Mouse (Mus musculus): ENCODE data around the gene B3galnt1.

The B3galnt1 gene

DNA sequence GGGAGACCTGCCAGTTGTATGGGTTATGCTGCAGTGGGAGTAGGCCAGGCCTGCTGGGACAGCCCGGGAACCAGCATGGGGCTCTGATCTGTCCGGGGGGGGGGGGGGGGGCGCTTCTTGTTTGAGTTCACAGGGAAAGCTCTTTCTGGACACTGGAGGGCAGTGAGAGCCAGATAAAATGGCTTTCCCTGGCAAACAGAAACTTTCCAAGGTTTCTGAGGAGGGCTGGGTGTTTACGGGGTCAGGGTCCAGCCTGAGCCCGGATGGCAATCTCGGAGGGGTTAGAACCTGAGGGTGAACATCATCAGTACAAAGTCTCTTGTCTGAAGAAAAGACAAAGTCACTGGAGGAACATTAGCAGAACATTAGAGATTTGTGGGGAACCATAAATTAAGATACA lies 35.4 kb downstream of the B3galnt1 start:
- no peak for DNase-seq

DNA sequence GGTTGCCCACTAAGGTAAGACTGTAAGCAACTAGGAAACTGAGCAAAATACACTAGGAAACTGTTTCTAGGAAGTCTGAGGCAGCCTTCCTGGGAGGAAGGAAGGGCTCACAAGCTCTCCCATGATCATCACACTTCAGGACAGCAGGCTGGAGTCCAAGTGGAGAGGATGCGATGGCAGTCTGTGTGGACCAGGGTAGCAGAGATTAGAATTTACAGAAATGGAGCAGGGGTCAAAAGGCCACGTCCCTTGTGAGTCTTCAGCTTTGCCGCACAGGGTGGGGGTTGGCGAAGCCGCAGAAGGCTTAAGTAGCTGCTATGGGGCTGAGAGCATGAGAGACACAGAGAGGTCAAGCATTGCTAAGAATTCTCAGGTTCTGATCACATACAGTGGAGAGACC lies 37.1 kb downstream of the B3galnt1 start:
- no peak for DNase-seq

DNA sequence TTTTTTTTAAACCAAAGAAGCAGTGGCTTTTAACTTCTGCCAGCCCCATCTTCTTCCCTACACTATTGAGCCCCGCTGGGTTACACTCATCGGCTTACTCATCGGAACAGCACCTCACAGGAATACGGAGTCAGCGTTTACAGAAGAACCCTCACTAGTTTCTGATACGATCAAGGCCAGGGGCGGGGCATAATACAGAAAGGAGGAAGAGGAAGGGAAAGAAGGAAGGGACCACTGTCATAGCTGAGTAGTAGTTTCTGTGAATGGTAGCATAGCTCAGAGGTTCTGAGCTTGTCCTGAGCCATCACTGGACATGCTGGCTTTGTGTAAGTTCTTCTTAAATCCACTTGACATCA lies 38.8 kb downstream of the B3galnt1 start:
- no peak for DNase-seq

DNA sequence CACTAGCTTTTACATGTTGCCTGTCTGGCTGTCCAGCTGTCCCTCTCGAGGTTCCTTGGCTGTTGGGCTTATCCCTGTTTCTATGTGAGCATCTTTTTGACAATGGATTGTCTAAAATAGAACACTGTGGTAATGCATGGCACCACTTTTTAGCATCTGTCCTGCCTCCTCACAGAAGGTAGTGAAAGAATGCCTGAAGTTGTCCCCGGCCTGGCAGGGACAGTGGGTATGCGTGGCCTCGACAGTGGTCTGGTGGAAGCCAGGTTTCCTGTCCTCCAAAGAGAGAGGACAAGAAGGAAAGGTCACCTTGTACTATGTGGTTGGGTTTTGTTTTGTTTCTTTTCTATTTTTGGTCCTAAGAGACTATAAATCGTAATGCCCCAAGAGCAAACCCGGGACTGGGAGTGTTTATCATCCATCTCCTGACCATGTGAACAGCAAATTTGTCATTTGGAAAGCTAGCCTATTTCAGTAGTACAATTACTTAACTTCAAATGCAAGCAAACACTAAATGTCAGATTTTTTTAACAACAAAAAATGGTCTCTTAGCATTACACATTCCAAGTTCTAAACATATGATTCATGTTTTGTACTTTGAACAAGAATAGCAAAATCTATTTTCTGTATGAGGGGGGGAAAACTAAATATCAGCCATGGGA lies 39.3 kb downstream of the B3galnt1 start:
- DNase-seq: no peak

DNA sequence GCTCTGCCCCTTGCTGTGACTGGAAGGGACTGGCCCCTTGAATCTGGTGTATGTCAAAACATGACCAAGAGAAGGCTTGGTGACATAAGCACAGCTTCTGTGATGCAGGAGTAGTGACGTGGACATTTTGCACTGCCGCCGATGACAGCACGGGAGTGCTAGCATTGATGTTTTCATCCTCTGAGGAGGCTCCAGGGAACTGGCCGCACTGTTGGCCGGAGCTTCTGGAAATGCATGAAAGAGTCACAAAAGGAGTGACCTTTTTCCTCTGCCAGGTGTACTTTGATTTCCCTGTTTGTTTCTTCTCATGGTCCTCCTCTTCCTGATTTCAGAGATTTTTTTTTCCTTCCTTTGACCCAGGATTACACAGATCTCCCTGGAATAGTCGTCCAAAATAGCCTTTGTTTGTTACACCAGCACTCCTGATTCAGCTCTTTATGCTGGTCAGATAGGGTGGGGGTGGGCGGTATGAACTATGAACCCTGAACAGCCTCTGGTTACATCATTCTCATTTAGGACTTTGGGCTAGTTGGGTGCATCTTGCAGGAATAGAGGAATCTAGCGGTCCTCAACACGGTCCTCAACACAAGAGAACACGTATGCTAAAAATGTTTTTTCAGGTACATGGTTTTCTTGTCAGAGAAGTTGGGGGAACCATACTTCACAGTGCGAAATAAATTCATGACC lies 42.5 kb downstream of the B3galnt1 start:
- peak; percentile 44 for DNase-seq

DNA sequence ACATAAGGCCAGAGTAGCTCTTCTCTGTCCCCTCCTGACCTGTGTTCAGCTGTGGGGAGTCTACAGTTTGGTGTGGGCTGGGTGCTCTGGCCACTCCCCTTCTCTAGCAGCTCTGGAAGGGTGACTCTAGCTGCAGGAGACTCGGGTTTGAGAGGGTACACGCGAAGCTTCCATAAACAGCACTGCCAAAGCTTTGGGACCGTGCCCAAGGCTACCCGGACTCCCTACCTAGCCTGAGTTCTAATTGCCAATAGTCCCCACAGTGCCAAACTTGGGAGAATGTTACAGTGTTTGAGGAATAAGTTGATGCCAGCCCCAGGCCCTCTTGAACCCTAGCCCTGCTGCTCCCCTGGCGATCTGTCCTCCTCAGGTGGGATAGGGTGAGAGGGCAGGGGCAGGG lies 43.2 kb downstream of the B3galnt1 start:
- no peak for DNase-seq

DNA sequence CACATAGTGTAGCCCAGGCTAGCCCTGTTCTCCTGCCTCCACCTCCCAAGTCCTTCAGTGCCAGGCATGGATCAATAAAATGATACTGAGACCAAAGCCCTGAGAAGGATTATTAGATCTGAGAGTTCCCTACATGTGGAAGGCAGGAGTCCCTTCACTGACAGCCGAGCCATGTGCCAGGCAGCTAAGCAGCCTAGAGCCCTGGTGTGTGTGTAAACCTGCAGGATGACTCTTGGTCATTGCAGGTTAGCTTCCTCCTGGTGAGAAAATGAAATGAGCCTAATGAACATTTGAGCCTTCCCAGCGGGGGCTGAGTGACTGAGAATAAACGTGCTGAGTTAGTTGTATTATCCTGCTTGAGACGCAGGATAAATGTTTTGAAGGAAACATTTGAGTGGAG lies 49.2 kb downstream of the B3galnt1 start:
- DNase-seq: no peak

DNA sequence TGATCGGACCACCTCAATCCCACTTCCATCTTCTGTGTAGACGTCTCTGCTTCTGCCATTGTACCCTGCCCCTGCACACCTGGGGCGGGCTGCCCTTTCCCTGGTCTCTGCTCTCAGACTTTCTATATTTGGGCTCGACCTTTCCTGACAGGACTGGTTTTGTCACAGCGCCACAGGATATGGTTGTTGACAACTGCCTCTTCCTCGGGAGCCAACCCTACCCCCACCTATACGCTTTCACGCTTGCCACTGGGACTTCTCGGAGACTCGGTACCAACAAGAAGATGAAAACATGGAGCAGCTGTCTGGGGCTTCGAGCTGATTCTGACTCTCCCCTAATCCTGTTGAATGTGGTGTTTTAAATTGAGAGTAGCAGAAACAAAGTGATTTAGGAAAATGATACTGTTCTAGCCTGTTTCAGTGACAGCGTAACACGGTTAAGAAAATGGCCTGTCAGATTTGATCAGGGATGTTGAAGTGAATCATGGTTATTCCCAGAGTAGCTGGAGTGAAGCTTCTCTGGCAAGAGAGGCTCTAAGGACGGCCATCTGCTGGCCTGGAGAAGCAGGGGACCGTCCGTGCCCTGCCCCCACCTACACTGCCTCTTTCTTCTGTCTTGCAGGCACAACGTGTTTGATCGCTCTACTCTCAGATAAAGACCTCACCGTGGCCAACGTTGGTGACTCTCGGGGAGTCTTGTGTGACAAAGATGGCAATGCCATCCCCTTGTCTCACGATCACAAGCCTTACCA lies 49.9 kb downstream of the B3galnt1 start:
- DNase-seq: no peak

DNA sequence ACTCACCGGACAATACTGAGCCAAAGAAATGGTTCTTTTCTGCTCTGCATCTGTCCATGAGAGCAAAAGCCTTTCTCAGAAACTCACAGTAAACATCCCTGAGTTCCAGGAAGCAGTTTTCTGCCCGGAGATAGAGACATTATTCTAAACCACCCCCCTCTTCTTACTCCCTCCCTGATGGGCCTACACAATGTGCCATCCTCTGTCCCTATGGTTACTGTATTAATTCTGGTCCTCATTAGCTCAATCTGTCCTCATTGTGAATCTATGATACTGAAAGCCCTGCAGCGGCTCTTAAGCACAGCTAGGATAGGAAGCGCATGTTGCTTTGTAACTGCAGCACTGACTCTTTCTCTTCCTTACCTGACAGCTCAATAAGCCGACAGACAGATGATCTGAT lies 53.7 kb downstream of the B3galnt1 start:
- no peak for DNase-seq

DNA sequence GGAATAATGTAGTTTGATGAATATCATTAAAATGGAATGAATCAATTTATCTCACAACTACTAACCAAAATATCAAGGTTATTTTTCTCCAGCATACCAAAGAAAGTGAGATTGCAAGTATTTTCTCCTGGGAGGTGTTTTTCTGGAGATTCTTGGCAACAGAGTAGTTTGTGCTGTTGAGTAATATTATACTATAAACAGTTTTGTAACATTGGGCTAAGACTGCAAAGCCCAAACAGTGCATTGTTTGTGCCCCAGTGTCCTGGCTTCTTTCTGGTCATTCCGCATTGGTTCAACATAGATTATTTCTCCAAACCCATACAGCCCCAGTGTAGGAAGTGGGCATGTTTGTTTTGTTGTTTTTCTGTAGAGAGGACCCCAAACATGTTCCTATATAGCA lies 55.0 kb downstream of the B3galnt1 start:
- DNase-seq: no peak

DNA sequence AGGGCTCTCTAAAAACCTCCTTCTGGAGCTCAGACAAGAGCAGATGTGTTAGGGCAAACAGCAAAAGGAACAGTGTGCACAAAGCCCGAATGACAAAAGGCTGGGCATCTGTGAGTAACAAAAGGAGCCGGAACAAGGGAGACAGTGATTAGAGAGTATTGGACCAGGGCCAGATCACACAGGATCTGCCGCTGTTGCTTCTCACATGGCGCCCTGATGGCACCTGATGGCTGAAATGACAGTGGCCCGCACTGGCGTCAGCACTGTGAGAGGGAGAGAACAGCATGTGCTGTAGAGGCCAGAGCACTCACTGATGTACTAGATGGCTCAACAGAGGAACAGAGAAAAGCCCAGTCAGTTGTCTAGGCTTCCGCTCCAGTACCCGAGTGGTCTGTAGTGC lies 55.8 kb downstream of the B3galnt1 start:
- DNase-seq: no peak

DNA sequence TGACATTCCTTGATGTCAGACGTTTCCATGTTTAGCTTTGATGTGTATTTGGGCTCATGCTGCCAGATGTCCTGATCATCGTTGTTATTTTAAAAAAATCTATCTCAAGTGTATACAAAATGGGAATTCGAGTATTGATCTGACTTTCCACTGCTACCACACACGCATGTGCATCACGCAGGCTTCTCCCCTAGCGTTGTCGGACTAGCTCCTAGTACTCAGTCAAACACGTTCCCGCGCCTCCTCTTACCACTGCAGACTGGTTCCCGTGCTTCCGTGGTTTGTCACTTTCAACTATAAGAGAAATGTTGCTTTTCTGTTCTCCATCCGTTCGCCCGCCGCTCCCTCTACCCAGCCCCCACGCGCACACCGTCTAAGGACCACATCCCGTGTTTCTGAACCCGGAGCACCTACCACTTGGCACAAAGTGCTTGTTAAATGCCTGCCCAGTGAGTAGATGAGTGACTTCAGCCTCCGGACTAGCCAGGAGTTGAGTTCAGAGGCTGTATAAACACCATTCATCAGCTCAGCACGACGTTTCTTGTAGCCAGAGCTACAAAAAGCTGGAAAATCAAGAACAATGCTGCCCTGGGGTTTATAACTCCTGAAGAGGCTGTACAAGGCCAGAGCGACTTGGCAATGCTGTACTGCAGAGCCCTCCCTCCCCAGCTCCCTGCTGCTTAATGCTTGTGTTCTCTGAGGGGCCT lies 62.7 kb downstream of the B3galnt1 start:
- no peak for DNase-seq

DNA sequence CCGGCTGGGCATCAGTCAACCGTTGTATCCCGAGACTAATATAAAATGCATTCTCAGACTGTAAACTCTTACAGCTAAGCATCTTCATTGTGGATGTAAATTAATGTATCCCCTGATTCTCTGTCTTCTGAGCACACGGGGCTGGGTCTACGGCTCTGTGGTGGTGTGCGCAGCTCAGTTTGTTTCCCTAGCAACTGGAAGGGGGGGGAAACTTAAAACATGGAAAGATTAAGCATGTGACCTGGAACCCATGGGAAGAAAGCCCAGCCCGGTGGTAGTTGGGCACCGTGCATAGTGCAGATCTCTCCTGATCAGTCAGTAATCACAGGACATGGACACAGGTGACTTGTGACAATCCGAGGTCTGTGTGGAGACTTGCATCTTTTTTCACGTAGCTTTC lies 63.3 kb downstream of the B3galnt1 start:
- DNase-seq: no peak

DNA sequence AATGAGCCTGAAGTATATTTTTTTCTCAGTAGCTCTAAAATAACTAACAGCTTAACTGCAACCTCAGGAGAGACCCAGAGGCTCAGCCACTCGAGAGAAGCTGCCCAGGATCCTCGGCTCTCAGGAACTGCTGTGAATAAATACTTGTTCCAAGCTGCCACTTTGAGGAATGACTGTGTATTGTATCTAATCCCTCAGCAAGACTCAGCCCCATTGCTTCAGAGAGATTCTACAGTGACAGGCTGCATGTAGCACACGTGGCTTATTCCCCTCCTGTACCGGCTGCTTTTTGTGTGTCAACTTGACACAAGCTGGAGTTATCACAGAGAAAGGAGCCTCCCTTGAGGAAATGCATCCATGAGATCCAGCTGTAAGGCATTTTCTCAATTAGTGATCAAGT lies 66.1 kb downstream of the B3galnt1 start:
- DNase-seq: no peak

DNA sequence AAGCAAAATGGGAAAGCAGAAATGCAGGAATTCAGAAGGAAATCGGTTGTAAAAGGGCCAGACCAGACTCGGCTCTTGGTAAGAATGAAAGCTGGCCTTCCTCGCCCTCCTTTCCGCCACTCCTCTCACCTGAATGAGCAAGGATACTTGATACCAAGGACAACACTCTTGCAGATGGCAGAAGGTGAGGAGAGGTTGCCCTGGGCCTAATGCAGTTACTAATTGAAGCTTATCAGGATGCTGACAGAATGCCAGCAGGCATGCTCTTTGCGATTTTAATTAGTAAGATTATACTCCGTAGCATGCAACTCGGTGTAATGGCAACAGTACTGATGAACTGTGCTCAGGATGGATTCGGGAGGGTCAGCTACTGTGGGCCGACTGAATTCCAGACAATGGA lies 67.2 kb downstream of the B3galnt1 start:
- no peak for DNase-seq

DNA sequence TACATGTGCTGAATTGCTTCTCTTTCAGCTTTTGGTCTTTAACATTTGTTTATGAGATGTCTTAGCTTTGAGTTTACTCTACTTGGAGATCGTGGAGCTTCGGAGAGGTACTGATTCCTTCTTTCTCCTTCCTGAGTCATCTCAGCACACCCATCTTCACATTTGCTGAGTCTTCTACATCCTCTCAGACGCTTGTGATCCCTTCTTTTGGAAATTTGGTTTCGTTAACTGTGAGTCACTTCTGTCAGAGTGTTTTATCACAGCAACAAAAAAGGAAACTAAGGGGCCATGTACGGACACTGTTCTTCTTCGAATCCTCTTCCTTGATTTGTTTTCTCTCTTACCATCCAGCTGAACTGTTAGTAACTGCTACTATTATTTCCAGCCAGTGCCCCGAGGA lies 69.2 kb downstream of the B3galnt1 start:
- DNase-seq: no peak

DNA sequence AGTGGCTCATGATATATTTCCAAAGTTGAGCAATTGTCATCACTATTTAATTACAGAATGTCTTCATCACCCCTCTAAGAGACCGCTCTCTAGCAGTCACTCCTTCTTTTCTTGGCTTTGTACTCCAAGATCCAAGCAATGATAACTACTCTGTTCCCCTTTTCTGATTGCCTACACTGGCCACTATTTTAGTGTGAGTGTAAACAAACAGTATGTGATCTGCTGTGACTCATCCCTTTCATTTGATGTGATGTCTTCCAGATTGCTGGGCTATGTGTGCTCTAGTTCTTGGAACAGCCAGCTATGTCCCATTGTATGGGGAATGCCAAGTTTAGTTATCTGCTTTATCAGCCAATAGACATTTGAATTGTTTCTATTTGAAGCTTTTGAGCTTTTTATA lies 71.4 kb downstream of the B3galnt1 start:
- DNase-seq: no peak

DNA sequence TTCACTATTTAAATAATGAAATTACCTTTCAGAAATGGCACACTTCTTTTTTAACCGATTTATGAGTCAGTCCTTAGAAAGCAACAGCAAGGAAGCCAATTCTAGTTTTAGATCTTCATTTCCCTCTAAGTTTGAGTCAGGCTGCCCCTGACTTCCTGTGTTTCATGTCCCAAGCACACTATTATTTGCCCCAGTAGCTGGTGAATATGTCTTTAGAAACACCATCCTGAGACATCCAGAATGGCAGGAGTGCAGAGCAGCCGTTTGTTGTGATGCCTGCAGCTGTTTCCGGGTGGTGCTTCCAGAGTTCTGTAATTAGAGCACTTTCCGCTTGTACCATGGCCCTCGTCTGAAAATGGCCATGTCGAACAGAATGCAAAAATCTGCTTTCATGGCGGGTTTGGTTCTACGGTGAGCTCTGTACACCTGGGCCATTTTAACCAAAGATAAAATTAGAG lies 73.7 kb downstream of the B3galnt1 start:
- DNase-seq: no peak

DNA sequence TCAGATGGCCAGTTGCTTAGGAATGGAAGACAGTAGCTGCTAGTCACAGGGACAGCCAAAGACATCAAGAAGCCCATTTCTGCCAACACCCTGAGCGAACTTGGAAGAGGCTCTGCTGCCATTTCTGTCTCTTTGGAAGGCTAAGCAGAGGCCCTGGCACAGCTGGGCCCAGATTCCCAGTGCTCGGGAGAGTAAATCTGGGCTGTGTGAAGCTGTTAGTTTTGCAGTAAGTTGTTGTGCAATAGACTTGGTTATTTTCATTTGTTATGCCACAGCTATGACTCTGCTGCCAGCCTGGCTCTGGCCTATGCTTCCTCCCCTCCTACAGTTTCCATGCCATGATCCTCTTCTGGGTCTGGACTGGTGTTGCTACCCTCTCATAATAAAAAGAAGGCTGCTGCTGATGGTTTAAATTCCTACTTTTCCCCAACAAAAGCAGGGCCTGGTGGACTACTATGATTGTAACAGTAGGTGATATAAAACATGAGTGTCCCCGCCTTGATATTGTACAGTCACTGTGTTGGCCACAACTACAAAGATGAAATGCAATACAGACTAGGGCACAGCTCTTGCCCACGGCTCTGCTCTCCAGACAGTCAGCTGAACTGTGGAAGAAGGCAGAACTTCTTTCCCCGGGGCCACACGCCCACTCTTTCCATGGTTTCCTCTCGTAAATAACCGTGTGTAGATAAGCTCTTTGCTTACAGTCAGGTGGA lies 74.2 kb downstream of the B3galnt1 start:
- DNase-seq: no peak
